Mouse (Mus musculus) left cerebral cortex, postnatal 36 days (tissue): Measurements from ENCODE around the gene Smim10l1. TPM values are rescaled to one million over a fixed set of nuclear protein-coding genes. Genes with fewer than 3 reads are reported as not detected.
A peak's percentile ranks its signal among the peaks of the same experiment; 100 is the strongest.

Experiments used
- DNase-seq, 2 experiments: peaks; one replicate each; pipeline ENCODE4 v3.0.0; 2021 to 2022; ENCODE audit warnings: low spot score in 2 of 2, mixed read lengths in 1 of 2
- intact Hi-C: fragments of 180-260 bp; cut with DNase I; formaldehyde crosslinking; loops from one replicate; pipeline ENCODE4 v1.15.1; 2025
- total RNA-seq, 2 experiments: library from RNA; stranded (reverse); gene quantifications; 2 replicates each; pipeline ENCODE4 v1.2.3; 2021

Smim10l1 gene
- total RNA-seq, result 10 to 100 TPM; 94.2 to 98.7 TPM

GRCm38 (mm10) chr6:133104609-133104921 is at the start of gene Smim10l1:
Gene Smim10l1 (plus strand): TSS chr6:133104909.
- intact Hi-C loops, result no loop called here
- no peak for DNase-seq

- no peak for DNase-seq
- intact Hi-C loops, result no loop called here
Observed at GRCm38 (mm10) chr6:133055716-133056115, 49.0 kb upstream of the Smim10l1 start, which contains the start of gene Tas2r140. Gene Tas2r140 (minus strand): TSS chr6:133055816.

- DNase-seq, result no peak
- intact Hi-C loops, result no loop called here
Observed at GRCm38 (mm10) chr6:133092226-133092625, 12.5 kb upstream of the Smim10l1 start.

GRCm38 (mm10) chr6:133102430-133102829 is 2.3 kb upstream of the Smim10l1 start:
- intact Hi-C loops, result no loop called here
- DNase-seq, result no peak

GRCm38 (mm10) chr6:133104922-133105859 is 482 bp downstream of the Smim10l1 start:
- intact Hi-C loops, result no loop called here
- peak; percentile 88 to 89 for DNase-seq

Other genes starting within 250 kb of the Smim10l1 start
- not detected for gene Tas2r116, start 249.5 kb upstream of the Smim10l1 start, total RNA-seq
- gene Tas2r110, start 236.9 kb upstream of the Smim10l1 start, total RNA-seq, result not detected
- not detected for gene Tas2r113, start 211.9 kb upstream of the Smim10l1 start, total RNA-seq
- not detected for gene Tas2r125, start 195.3 kb upstream of the Smim10l1 start, total RNA-seq
- gene Tas2r129, start 153.8 kb upstream of the Smim10l1 start, total RNA-seq, result not detected
- gene Tas2r131, start 147.0 kb upstream of the Smim10l1 start, total RNA-seq, result not detected
- not detected for gene Tas2r109, start 123.9 kb upstream of the Smim10l1 start, total RNA-seq
- not detected for gene Tas2r103, start 67.8 kb upstream of the Smim10l1 start, total RNA-seq
- gene Tas2r140, start 49.1 kb upstream of the Smim10l1 start, total RNA-seq, result not detected
- not detected for gene 5530400C23Rik, start 187.3 kb downstream of the Smim10l1 start, total RNA-seq